Mouse (Mus musculus) testis, adult 2 months (tissue): ENCODE results near the gene Asb16. TPM values are rescaled to one million over a fixed set of nuclear protein-coding genes. Genes with fewer than 3 reads are reported as not detected.
"Not testable (repeated sequence)": the region's sequence is repeated elsewhere in the genome, so short reads cannot be mapped to it uniquely, and the experiment has no call there.

Experiments
- H3K27ac ChIP-seq: fragments of 200-500 bp; 2 replicates; pipeline ENCODE4 v1.5.1; 2012; ENCODE audit warnings: low read depth, low read length; ENCODE audit not compliant: control insufficient read depth, insufficient read depth
- H3K27me3 ChIP-seq: fragments of 200-500 bp; 2 replicates; pipeline ENCODE4 v1.6.1; 2012; ENCODE audit warnings: mild to moderate bottlenecking, low read length, moderate library complexity; ENCODE audit not compliant: control insufficient read depth, insufficient read depth
- H3K36me3 ChIP-seq: fragments of 200-500 bp; 2 replicates; pipeline ENCODE4 v1.6.1; 2012; ENCODE audit warnings: mild to moderate bottlenecking, low read length; ENCODE audit not compliant: control insufficient read depth, insufficient read depth
- H3K4me1 ChIP-seq: fragments of 200-500 bp; 2 replicates; pipeline ENCODE4 v1.6.1; 2012; ENCODE audit warnings: low read length; ENCODE audit not compliant: control insufficient read depth, insufficient read depth
- H3K4me3 ChIP-seq: fragments of 200-500 bp; 2 replicates; pipeline ENCODE4 v1.5.1; 2012; ENCODE audit warnings: low read depth, mild to moderate bottlenecking, low read length, moderate library complexity, mixed read lengths; ENCODE audit not compliant: control insufficient read depth
- CTCF ChIP-seq: fragments of 200-500 bp; IDR thresholded peaks from 2 replicates; pipeline ENCODE4 v1.5.1; 2012; ENCODE audit warnings: low read depth, mild to moderate bottlenecking, inconsistent platforms, low read length, moderate library complexity; ENCODE audit not compliant: control insufficient read depth, insufficient read depth, insufficient replicate concordance
- POLR2A ChIP-seq: fragments of 200-500 bp; IDR thresholded peaks from 2 replicates; pipeline ENCODE4 v1.6.1; 2012; ENCODE audit warnings: low read depth, mild to moderate bottlenecking, inconsistent platforms, low read length, moderate library complexity; ENCODE audit not compliant: control insufficient read depth
- polyA plus RNA-seq: library from polyadenylated mRNA; depleted of rRNA; stranded (reverse); fragments of >200 nt; gene quantifications from 2 replicates; pipeline ENCODE4 v1.2.3, GENCODE M21; 2012

Asb16 gene
- polyA plus RNA-seq, 1 experiment: 0.10 TPM

DNA sequence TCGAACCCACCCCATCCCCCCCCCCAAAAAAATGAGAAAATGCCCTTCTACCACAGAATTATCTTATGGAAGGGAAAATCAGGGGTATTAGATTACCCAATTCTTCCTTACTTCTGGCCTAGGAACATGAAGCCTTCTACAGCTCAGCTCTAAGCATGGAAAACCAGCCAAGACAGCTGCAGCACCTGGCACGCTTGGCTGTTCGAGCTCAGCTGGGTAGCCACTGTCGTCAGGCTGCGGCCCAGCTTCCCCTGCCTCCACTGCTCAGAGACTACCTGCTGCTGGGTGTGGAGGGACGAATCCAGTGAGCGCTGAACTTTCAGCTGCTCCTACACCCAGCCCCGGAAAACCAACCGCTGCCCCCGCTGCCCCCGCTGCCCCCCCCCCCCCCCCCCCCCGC lies 9.2 kb downstream of the Asb16 start:
- Histone ChIP-seq H3K36me3 (no peaks in the 10 kb centered on the region), H3K27ac (no peak overlapping the region), H3K27me3 (no peaks in the 10 kb centered on the region), H3K4me1 (peaks cover 6% of the 10 kb centered on the region), H3K4me3 (no peak overlapping the region)
- no peak for TF ChIP-seq CTCF
- no peak for TF ChIP-seq POLR2A

DNA sequence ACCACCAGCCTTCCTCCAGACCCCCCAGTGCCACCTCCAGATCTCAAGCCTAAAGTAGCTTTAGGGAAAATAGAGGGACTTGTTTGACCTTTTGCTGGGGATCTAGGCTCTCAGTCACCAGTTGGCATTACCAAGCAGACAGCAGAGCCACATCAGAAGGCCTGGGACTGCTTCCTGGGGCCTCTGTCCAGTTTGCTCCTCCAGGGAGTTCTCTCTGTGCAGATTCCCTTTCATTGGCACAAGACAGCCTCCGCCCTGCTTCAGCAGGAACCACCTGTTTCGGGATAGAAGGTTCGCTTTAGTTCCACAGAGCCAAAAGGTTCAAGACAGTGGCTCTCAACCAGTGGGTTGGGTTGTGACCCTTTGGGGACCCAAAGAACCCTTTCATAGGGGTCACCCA lies 11.1 kb downstream of the Asb16 start:
- no peak overlapping the region for H3K27ac ChIP-seq
- H3K36me3 ChIP-seq: no peaks in the 10 kb centered on the region
- H3K27me3 ChIP-seq: no peaks in the 10 kb centered on the region
- H3K4me1 ChIP-seq: peaks cover 6% of the 10 kb centered on the region
- TF ChIP-seq CTCF (no peak), POLR2A (no peak)
- H3K4me3 ChIP-seq: no peak overlapping the region

DNA sequence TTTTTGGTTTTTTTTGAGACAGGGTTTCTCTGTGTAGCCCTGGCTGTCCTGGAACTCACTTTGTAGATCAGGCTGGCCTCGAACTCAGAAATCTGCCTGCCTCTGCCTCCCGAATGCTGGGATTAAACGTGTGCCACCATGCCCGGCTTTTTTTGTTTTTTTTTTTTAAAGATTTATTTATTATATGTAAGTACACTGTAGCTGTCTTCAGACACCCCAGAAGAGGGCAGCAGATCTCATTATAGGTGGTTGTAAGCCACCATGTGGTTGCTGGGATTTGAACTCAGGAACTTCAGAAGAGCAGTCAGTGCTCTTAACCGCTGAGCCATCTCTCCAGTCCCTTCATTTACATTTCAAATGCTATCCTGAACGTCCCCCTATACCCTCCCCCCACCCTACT lies 11.7 kb downstream of the Asb16 start:
- H3K27me3 ChIP-seq, H3K4me1 ChIP-seq, H3K4me3 ChIP-seq, H3K27ac ChIP-seq, H3K36me3 ChIP-seq: not testable (repeated sequence)

DNA sequence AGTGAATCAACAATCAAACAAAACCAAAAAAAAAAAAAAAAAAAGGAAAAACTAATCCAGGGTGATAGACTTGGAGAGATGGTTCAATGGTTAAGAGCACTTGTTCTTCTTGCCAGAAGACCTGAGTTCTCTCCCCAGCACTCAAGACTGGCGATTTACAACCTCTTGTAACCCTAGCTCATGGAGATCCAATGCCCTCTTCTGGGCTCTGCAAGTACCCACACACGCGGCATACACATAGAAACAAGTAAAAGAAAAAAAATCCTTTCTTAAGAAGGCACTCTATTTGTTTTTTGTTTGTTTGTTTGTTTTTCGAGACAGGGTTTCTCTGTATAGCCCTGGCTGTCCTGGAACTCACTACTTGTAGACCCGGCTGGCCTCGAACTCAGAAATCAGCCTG lies 15.4 kb downstream of the Asb16 start:
- H3K27me3 ChIP-seq: no peaks in the 10 kb centered on the region
- no peak for TF ChIP-seq CTCF
- H3K27ac ChIP-seq: no peak overlapping the region
- peak overlapping the region; percentile 99 for H3K4me3 ChIP-seq
- H3K4me1 ChIP-seq: no peaks in the 10 kb centered on the region; the same call in 1 of the 2 replicates
- H3K36me3 ChIP-seq: no peaks in the 10 kb centered on the region

DNA sequence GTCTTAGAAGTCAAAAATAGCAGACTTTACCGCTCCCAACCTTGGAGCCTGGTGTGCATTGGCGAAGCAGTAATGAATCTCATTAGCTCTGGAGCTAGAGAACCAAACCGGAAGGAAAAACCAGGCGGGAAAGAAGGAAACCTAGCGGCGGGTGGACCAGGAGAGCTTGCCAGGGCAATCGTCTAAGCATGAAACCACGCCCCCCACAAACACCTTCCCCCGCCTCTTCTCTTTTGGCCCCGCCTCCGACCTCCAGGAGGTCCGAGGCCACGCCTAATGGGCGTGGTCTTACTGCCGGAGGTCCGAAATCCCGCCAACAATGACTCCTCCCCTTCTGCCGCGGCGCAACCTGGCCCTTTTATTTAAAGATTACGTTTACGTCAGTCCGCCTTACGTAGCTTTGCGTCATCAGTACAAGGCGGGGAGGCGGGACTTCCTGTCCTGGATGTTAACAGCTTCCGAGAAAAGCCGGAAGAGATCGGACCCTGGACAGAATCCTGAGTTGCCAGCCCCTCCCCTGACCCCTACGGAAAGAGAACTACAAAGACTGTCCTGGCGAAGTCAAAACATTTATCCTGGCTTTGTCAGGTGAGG lies 16.1 kb downstream of the Asb16 start, which contains the start of gene Tmub2:
Tmub2 (plus strand) TSS at position 431 of the 594 bp plus-strand sequence.
- Histone ChIP-seq H3K36me3 (no peaks in the 10 kb centered on the region), H3K27me3 (no peaks in the 10 kb centered on the region), H3K4me1 (no peaks in the 10 kb centered on the region; the same call in 1 of the 2 replicates), H3K4me3 (peak within 1 kb of the TSS; percentile 99), H3K27ac (peak within 1 kb of the TSS; percentile 88)
- TF ChIP-seq POLR2A (peak; percentile 41), CTCF (no peak)

DNA sequence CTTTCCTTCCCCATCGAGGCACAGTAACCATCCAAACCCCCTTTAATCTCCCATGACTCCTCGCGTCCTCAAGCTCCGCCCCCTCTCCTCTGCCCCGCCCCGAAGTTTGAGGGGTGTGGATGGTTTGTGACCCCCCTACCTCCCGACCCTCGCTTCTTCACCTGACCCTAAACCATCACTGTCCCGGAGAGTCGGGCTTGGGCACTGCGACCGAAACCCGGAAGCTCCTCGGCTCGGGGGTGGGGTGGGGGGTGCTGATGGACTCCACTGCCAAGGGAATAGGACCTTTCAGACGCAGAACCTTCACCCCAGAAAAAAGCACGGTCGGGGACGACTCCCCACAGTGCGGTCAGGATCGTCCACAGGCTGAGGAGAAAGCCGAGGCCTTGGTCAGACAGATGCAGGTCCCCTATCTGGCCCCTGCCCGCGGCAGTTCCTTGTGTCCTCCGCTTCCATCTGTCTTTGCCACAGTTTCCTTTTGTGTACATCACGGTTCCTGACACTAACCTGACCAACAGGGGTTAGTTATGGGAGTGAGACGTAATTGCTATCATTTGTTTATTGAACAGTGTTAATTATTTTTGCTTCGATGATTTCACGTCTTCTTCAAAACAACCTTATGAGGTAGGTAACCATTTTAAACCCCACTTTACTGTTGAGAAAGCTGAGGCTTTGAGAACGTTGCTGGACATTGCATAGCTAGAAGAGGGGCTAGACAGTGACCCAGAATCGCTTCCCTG lies 16.7 kb downstream of the Asb16 start:
- no peak for TF ChIP-seq POLR2A

DNA sequence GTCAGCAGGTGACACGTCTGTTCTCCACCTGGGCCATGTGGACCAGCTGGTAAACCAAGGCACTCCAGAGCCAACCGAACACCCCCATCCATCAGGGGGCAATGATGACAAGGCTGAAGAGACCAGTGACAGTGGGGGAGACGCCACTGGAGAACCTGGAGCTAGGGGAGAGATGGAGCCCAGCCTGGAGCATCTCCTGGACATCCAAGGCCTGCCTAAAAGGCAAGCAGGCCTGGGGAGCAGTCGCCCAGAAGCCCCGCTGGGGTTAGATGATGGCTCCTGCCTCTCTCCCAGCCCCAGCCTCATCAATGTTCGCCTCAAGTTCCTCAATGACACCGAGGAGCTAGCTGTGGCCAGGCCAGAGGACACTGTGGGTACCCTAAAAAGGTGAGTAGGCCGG lies 18.9 kb downstream of the Asb16 start:
- no peaks in the 10 kb centered on the region; the same call in 1 of the 2 replicates for H3K4me1 ChIP-seq
- no peak overlapping the region for H3K4me3 ChIP-seq
- peaks cover 2% of the 10 kb centered on the region; the same call in 1 of the 2 replicates for H3K36me3 ChIP-seq
- no peak overlapping the region for H3K27ac ChIP-seq
- no peaks in the 10 kb centered on the region for H3K27me3 ChIP-seq
- TF ChIP-seq POLR2A (no peak), CTCF (no peak)

More for the DNA sequence above, 16.7 kb downstream of the Asb16 start:
- H3K27ac ChIP-seq: peak overlapping the region; percentile 88
- H3K4me3 ChIP-seq: peak overlapping the region; percentile 99
- no peaks in the 10 kb centered on the region for H3K27me3 ChIP-seq
- H3K4me1 ChIP-seq: no peaks in the 10 kb centered on the region; the same call in 1 of the 2 replicates
- H3K36me3 ChIP-seq: no peaks in the 10 kb centered on the region; the same call in 1 of the 2 replicates
